Mouse (Mus musculus): ENCODE results near the gene Olfr168. TPM values are rescaled to one million over a fixed set of nuclear protein-coding genes. Genes with fewer than 3 reads are reported as not detected.

Gene Olfr168
- not detected for polyA plus RNA-seq (2014; fragmentation: Illumina TruSeq; extraction: RNeasy Lipid Tissue Mini Kit (QIAGEN cat#74804); ENCODE audit: low read depth, low replicate concordance)

DNA sequence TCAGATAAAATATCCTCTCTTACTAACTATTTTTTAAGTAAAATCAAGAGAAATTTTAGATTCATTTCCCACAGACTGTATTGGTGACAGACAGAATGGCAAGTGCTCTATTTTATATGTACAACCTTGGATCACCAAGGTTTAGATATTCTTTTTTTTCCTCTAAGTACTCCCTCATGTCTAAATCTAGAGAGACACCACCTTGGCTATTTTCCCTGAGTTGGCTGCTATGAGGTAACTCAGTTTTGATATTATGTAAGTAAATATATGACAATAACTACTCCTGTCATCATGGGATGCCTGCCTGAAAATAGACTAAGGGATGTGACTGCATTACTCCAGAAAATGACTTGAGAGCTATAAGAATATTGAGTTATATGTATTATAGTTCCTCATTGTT, at the start of gene Olfr168:
Gene Olfr168, minus strand, starts transcription at position 101 of the 400 bp plus-strand sequence.

DNA sequence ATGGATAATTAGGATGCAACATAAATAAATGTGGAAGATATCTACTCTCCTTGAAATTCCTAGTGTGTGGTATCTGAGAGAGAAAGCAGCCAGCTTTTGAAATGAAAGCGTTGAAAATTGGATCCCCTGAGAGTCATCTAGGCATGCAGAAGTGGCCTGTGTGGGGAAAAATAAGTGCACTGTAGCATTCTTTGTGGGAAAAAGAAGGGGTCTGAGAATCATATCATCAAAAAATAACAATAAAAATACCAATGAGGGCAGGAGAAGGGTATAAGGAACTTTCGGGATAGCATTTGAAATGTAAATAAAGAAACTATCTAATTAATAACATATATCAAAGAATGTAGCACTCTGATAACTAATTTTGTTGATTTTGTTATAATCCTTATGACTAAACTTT, 36.4 kb upstream of the Olfr168 start, which contains the start of gene Olfr169:
Gene Olfr169, minus strand, starts transcription at position 101 of the 400 bp plus-strand sequence.

DNA sequence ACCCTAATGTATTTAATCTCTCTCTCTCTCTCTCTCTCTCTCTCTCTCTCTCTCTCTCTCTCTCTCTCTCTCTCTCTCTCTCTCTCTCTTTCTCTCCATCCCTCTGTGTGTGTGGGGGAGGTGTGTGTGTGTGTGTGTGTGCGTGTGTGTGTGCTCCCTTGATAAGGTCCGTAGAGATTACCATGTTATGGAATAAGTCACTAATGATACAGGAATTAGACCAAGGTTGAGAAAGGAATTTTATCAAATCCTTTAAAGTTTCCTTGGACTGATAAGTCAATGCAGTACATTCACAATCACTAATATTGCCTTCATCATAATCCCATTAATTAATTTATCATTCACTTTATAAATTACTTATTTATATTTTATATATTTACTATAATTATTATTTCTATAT, 13.2 kb downstream of the Olfr168 start, which contains the start of gene Olfr167:
Gene Olfr167, minus strand, starts transcription at position 101 of the 400 bp plus-strand sequence.

DNA sequence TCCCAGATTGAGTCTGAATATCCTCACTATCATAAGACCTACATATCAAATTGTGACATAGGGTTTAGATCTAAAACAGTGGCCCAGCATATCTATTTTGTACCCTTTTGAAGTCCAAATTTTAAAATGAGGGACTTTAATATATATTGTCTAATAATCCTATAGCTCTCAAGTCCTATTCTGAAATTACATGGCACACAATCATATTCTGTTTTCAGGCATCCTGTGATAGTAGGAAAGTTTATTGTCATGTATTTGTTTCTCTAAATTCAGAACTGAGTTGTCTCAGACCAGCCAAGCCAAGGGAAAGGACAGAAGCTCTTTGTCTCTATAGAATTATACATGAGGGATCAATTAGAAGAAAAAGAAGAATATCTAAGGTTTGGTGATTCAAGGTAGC, 52.0 kb downstream of the Olfr168 start, which contains the start of gene Olfr166:
Gene Olfr166, plus strand, starts transcription at position 301 of the 400 bp plus-strand sequence.

Other genes starting within 250 kb of the Olfr168 start
- gene Olfr164, start 221.5 kb downstream of the Olfr168 start, polyA plus RNA-seq (2014; fragmentation: Illumina TruSeq; extraction: RNeasy Lipid Tissue Mini Kit (QIAGEN cat#74804); ENCODE audit: low read depth, low replicate concordance) = 0.25 TPM
- gene Olfr165, start 112.4 kb downstream of the Olfr168 start, polyA plus RNA-seq (2014; fragmentation: Illumina TruSeq; extraction: RNeasy Lipid Tissue Mini Kit (QIAGEN cat#74804); ENCODE audit: low read depth, low replicate concordance) = 46.3 TPM
- gene Olfr166, start 51.9 kb downstream of the Olfr168 start, polyA plus RNA-seq (2014; fragmentation: Illumina TruSeq; extraction: RNeasy Lipid Tissue Mini Kit (QIAGEN cat#74804); ENCODE audit: low read depth, low replicate concordance) = 0.54 TPM
- not detected for gene Olfr167, start 13.3 kb downstream of the Olfr168 start, polyA plus RNA-seq (2014; fragmentation: Illumina TruSeq; extraction: RNeasy Lipid Tissue Mini Kit (QIAGEN cat#74804); ENCODE audit: low read depth, low replicate concordance)
- gene Olfr169, start 36.3 kb upstream of the Olfr168 start, polyA plus RNA-seq (2014; fragmentation: Illumina TruSeq; extraction: RNeasy Lipid Tissue Mini Kit (QIAGEN cat#74804); ENCODE audit: low read depth, low replicate concordance) = not detected
- gene Olfr170, start 76.3 kb upstream of the Olfr168 start, polyA plus RNA-seq (2014; fragmentation: Illumina TruSeq; extraction: RNeasy Lipid Tissue Mini Kit (QIAGEN cat#74804); ENCODE audit: low read depth, low replicate concordance) = not detected
- not detected for gene Olfr171, start 94.4 kb upstream of the Olfr168 start, polyA plus RNA-seq (2014; fragmentation: Illumina TruSeq; extraction: RNeasy Lipid Tissue Mini Kit (QIAGEN cat#74804); ENCODE audit: low read depth, low replicate concordance)
- gene Lamp3, start 170.8 kb upstream of the Olfr168 start, polyA plus RNA-seq (2014; fragmentation: Illumina TruSeq; extraction: RNeasy Lipid Tissue Mini Kit (QIAGEN cat#74804); ENCODE audit: low read depth, low replicate concordance) = 0.16 TPM
- gene B3gnt5, start 224.7 kb upstream of the Olfr168 start, polyA plus RNA-seq (2014; fragmentation: Illumina TruSeq; extraction: RNeasy Lipid Tissue Mini Kit (QIAGEN cat#74804); ENCODE audit: low read depth, low replicate concordance) = 227 TPM

All from sigmoid colon, adult 10 weeks (tissue).